Mouse (Mus musculus) testis, adult 2 months (tissue): Measurements from ENCODE around the gene Tmem119.

ENCODE experiments used
- CTCF ChIP-seq: fragments of 200-500 bp; IDR thresholded peaks from 2 replicates; pipeline ENCODE4 v1.5.1; 2012; ENCODE audit warnings: low read depth, mild to moderate bottlenecking, inconsistent platforms, low read length, moderate library complexity; ENCODE audit not compliant: control insufficient read depth, insufficient read depth, insufficient replicate concordance
- POLR2A ChIP-seq: fragments of 200-500 bp; IDR thresholded peaks from 2 replicates; pipeline ENCODE4 v1.6.1; 2012; ENCODE audit warnings: low read depth, mild to moderate bottlenecking, inconsistent platforms, low read length, moderate library complexity; ENCODE audit not compliant: control insufficient read depth

DNA sequence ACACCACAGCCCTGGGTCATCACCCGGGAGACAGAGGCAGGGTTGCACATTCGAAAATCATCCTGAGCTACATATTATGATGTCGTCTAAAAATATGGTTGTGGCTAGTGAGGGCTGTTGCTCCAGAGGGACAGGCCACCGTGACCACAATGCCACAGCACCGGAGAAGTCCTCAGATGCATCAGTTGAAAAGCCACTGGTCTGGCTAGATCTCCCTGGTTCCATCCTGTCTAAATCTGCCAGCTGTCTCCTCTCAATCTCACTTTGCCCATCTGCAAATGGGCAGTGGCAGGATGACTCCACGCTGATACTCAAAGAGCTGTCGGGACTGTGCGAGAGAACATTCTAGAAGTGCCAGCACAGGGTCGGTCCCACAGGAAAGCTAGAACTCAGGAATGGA, 1.8 kb downstream of the Tmem119 start:
- TF ChIP-seq CTCF (no peak), POLR2A (no peak)
